Mouse (Mus musculus) neutrophil, adult 5-6 weeks (primary cell): ENCODE results near the gene Exoc6b. TPM values are rescaled to one million over a fixed set of nuclear protein-coding genes. Genes with fewer than 3 reads are reported as not detected.

ENCODE experiments used
- ATAC-seq: fragments of 151-379, 151-347 bp; 2 replicates; pipeline ENCODE4 v1.8.0; 2017; ENCODE audit warnings: mild to moderate bottlenecking, moderate TSS enrichment; ENCODE audit not compliant: insufficient number of reproducible peaks, poor library complexity, low FRiP score, severe bottlenecking; ENCODE audit errors: extremely low read depth
- total RNA-seq: library from RNA; stranded (forward); fragments of 200-1000 nt; gene quantifications from 2 replicates; pipeline ENCODE4 v1.2.3, GENCODE M21; 2017

Exoc6b gene
- total RNA-seq, 1 experiment from 2014 or later, result 15.5 TPM

DNA sequence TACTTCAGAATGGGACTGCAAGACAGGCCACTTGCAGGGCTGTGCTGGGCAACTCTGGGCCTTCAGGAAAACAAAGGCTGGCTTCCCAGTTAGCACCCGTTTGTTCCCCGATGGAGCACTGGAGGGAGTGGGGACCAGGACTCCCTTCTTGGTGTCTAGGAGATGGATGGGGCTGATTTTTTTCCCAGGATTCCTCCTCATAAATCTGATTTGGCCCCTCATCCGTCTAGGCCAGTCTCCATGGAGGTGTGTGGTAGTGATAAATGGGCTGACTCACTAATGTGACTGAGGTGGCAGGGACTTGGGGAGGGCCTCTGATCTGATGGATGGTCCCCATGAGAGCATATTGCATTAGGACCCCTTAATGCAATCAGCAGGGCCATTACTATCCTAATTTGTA is 470.6 kb downstream of the Exoc6b start:
- no peak for ATAC-seq

DNA sequence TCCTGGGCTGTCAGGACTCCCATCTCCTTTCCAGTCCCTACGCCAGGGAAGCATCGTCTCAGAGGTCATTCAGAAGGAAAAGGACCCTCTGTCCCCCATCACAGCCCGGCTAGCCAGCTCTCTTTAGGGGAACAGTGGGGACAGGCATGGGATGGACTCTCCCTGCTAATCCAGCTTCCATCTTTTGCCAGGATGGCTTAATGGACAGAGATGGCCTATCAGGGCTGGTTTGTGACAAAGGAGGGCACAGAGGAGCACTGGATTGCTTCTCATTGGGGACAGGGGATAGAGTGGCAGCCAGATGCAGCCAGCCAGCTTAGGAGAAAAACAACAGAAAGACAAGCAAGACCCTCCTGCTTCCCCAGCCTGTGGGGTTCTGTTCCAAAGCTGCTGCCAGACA is 474.7 kb downstream of the Exoc6b start:
- ATAC-seq, result no peak

DNA sequence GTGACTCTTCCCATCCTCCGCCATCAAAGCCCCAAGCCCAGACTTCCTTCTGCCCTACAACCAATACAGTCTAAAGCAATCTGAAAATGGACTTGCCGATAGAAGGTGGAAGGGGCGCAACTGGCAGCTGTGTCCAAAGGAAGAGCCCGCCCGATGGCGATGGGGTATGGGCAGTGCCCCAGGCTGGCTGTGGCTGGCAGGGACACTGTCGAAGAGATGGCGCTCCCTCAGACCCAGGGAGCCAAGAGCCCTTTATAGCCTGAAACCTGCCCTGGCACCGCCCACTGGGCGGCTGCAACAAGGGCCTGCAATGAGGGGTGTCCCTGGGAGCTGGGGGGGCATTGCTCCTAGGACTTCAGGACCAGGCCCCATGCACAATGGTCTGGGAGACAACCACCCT is 475.6 kb downstream of the Exoc6b start, which contains the start of gene Cyp26b1:
TSS of gene Cyp26b1 (minus strand) at position 216 of the 400 bp plus-strand sequence.
- ATAC-seq, result no peak

DNA sequence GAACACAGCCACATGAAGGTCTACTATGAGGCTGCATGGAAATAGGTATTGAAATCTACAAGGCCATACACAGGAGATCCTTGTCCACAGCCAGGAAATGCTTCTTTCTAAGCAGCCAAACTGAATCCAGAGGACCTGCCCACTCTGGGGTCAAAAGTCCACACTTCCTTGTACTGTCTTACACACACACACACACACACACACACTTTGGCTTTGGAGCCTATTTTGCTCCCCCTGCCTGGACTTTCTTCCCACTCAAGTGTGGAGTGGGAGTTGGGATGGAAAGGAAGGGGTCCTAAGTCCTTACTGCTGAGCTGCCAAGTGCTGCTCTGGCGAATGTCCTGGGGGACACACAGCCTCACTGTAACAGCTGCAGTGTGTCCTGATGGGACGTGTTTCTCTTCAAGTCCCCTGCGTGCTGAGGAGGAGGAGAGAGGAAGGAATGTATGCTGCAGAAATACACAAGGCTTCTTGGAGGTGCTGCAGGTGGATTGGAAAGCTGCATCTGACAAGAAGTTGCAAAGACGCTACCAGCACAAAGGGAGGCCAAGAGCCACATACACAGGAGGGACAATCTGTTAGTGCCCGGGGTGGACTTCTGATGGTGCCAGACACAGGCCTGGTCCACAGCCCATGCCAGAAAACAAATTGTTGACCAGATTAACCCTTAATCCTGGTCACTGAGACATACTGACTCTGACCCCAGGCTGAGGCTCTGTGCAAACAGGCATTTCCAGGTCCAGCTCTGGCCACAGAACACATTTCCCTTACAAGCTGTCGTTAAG is 478.2 kb downstream of the Exoc6b start:
- ATAC-seq, result no peak

DNA sequence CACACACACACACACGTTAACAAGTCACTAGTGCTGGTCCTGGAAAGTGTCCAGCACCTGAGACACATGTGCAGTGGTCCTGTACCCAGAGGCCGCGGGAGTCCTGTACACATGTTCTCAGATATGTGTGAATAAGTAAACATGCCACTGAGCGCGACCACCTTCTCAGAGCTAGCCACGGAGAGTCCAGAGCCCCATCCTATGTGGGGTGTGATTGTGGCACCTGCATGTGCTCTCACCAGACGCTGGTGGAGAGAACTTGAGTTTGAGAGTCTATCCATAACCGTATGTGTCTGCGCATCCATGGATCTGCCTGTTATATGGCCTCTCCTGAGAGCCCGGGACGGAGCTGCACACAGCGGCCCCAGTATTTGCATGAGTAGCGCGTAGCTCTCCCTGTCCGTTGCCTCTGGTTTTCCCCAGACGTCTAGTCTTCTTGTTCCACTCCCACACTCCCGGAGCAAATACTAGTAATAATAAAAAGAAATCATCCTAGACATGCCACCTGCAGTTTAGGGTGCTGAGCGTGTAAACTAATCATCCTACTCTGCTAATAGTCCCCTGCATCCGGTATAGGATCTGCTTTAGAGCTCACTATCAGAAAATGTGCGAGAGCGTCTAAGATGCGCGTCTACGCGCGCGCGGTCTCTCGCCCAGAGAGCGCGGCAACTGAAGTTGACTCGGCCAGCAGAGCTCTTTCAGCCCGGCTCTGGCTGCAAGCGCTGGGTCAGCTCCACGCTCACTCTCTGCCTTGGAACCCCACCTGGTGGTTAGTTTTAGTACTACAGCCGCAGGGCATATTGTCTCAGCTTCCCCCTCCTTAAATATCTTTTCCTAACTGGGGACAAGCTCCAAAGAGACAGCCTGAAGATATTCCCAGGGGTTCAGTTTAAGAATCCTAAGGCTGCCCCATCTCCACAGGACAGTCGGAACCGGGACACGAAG is 479.3 kb downstream of the Exoc6b start:
- peak; percentile 55; the same call in 1 of the 2 replicates for ATAC-seq

DNA sequence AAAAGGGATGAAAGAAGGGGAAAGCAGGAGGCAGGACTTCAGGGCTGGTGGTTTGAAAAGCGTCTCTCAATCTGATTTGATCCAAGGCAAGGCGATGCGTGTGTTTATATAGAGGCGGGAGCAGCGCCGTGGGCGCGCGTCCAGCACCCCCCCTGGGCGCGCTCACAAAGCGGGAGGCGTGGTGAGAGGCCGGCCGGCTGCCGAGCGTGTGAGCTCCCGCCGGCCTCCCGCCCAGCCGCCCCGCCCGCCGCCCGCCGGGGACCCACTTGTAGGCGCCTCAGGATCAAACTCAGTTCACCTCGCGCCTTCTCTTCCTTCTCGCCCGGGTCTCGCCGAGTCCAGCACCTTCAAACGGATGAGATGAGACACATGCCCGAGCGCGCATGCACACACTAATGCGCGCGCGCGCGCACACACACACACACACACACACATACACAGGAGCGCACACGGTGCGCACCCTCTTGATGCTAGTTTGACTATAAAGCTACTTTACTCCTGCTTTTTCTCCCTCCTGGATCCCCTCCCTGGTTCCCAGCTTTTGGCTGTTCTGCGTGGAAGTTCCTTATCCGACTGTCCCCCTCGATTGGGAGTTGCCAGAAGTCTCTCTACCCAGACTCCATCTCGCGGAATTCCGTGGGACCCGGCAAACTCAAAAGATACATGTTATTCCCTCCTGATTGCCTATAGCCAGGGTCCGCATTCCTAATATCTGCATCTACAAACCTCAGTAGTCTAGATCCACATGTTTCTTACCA is 480.2 kb downstream of the Exoc6b start:
- ATAC-seq, result no peak

- ATAC-seq, result no peak
These were observed 481.0 kb downstream of the Exoc6b start for GRCm38 (mm10) chr6:84588221-84588894.

DNA sequence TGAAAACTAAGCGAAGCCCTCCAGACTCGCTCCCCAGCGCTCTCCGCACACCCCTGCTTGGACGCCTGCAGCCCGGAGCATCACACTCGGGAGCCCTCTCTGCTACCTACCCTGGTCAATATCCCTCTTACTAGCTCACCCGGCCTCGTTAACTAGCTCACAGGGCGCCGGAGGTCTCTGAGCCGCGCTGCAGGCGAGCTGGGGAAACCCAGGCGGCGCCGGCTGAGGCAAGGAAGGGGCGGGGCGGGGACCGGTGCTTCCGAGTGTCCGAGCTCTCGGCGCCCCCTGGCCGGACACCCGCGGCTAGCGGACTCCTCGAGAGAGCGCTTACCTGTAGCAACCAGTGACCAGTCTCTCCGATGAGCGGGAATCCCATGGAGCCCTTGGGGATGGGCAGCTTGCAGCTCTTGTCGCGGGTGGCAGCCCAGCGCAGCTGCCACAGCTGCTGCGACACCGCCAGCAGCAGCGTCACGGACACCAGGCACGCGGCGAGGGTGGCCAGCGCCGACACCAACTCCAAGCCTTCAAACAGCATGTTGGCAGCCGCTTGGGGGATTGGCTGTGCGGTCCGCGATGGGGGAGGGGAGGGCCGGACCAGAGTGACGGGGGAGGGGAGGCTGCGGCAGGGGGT is 481.7 kb downstream of the Exoc6b start:
- no peak for ATAC-seq

DNA sequence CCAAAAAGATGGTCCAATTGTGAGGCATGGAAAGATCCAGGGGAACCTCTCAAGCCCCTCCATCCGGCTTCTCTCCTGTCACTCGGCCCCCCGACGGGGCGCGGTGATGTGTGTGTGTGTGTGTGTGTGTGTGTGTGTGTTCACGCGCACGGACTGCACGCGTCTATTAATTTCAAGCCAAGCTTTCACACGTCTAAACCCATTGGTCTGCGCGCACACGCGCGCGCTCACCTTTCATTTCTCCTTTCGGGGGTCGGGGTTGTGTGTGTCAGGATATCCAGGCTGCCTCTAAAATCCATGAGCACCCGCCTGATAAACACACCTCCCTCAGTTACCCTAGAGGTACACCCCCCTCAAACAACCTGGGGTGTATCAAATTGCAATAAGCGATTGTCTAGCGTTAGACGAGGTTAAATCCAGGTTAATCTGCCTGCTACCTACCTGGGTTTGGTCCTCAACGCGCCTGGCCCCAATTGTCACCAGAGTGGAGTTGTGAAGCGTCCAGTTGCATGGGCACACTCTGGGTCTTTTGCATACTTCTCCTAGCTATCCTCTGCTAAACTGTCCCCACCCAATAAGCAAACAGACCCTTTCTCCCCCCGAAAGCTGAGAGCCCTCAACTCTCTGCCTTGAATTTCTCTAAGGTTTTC is 482.6 kb downstream of the Exoc6b start:
- no peak for ATAC-seq

- ATAC-seq, result no peak
These were observed 483.5 kb downstream of the Exoc6b start for GRCm38 (mm10) chr6:84585686-84586300.

DNA sequence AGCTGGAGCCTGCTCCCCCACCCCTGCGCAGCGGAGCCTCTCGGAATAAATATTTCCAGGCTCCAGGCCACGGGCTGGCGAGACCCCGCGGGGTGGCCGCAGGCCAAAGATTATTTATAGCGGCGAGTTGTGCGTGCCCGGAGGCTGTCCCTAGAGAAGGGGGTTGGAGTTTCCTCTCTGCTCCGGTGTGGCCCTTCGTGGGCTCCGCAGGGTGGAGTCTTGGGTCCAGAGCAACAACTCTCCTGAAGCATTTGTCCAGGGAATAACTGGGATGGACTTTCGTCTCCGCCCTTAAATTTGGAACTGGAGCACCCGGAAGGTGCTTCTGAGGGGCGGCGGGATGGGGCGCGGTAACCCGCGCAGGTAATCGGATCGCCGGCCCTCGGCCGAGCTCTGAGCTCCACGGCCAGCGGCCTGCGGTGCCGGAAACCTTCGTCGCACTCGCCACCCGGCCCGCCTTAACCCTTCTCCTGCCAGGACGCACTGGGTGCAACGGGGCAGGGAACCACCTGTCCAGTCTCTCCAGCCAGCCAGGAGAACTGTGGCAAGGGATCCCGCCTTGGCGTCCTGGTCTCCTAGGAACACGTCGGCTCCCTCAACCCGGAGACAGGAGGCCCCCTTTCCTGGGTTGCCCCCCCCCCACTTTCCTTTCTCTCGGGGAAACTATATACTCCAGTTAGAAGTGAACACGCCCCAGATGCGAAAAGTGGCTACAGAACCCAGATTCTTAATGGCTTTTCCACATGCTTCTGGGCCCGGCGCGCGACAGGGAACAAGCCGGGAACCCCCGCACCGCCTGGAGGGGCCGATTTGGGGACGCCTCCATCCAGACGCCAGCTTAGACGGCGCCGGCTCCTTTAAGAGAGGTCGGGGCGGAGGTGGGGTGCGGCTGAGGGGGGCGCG is 484.3 kb downstream of the Exoc6b start:
- no peak for ATAC-seq

- ATAC-seq, result no peak
These were observed 485.2 kb downstream of the Exoc6b start for GRCm38 (mm10) chr6:84583841-84584782.

GRCm38 (mm10) chr6:84583371-84583770 is 485.9 kb downstream of the Exoc6b start:
- no peak for ATAC-seq

DNA sequence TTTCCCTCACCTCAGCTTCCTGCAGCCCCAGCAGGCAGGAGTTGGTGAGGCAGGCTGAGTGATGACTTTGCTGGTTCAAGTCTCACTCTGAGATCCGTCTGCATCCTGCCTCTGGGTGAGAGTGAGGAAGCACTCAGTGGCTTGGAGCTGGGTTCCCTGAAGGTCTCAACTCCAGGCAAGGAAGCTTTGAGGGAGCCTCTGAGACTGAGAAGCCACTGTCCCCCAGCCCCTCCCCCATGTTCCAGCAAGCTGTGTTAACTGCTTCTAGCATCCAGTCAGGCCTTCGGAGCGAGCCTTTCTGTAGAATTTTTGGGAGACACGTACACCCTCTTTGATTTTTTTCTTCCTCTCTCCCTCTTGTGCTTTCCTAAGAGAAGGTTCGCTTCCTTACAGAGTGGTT is 486.5 kb downstream of the Exoc6b start:
- ATAC-seq, result no peak

DNA sequence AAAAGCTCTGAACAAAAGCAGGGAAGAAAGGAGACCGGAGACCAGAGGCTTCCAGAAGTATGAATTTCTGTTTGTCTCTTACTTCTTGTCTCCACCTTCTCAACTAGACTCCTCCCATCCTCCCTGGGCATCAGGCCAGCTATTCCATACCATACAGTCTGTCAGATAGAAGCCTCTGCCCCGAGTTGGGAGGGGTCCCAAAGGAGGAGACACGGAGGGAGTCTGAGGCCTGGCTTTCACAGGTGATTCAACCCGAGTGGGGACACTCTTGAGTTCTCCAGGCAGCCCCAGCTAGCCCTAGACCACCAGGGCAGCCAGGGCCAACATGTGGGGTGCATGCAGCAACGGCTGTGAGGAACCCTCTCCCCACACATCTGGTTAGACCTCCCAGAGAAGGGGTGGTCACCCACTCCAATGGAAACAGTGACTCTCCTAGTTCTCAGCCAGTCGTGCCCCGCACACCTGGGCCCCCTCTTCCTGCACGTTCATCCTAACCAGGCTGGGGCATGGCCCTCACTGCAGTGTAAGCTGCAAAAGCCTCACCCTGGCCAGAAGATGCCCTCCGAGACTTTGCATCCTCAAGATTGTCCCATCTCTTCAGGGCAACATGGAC is 487.4 kb downstream of the Exoc6b start:
- ATAC-seq, result no peak
